Mouse (Mus musculus) midbrain, embryonic 12.5 days (tissue): Measurements from ENCODE around the gene Ep400. TPM values are rescaled to one million over a fixed set of nuclear protein-coding genes. Genes with fewer than 3 reads are reported as not detected.

Experiments
- ATAC-seq: fragments of 200-750 bp; cut with Nextera tagmentation; 2 replicates; pipeline ENCODE4 v1.8.0; 2017; ENCODE audit warnings: low read depth, moderate TSS enrichment, moderate library complexity; ENCODE audit not compliant: low FRiP score
- H3K27ac ChIP-seq: fragments of 300-500 bp; sonication (generic); replicated peaks from 2 replicates; pipeline ENCODE4 v1.5.1; 2016; ENCODE audit warnings: mild to moderate bottlenecking
- H3K27me3 ChIP-seq: fragments of 300-500 bp; sonication (generic); 2 replicates; pipeline ENCODE4 v1.6.1; 2016; ENCODE audit warnings: mild to moderate bottlenecking
- H3K36me3 ChIP-seq: fragments of 300-500 bp; sonication (generic); 2 replicates; pipeline ENCODE4 v1.6.1; 2016
- H3K4me1 ChIP-seq: fragments of 300-500 bp; sonication (generic); 2 replicates; pipeline ENCODE4 v1.6.1; 2016
- H3K4me2 ChIP-seq: fragments of 300-500 bp; sonication (generic); replicated peaks from 2 replicates; pipeline ENCODE4 v1.6.1; 2016; ENCODE audit warnings: mild to moderate bottlenecking, moderate library complexity
- H3K4me3 ChIP-seq: fragments of 300-500 bp; sonication (generic); 2 replicates; pipeline ENCODE4 v1.5.1; 2016; ENCODE audit warnings: mild to moderate bottlenecking
- H3K9ac ChIP-seq: fragments of 300-500 bp; sonication (generic); replicated peaks from 2 replicates; pipeline ENCODE4 v1.6.1; 2016; ENCODE audit warnings: mild to moderate bottlenecking, moderate library complexity
- H3K9me3 ChIP-seq: fragments of 300-500 bp; sonication (generic); 2 replicates; pipeline ENCODE4 v1.6.1; 2016; ENCODE audit warnings: mild to moderate bottlenecking
- WGBS: fragments of 180-500 bp; shearing (Covaris S2); methylation state at CpG from one replicate; pipeline ENCODE4 v1.1.7; 2016; 5-methylcytosine and 5-hydroxymethylcytosine counted together
- polyA plus RNA-seq: library from polyadenylated mRNA; unstranded; fragments of >200 nt; fragmentation: Nextera tagmentation; extraction: Ambion mirVana; gene quantifications from 2 replicates; pipeline ENCODE4 v1.2.1, GENCODE M21; 2016

Ep400 gene
- polyA plus RNA-seq, 1 experiment from 2014 or later, result 61.7 TPM

DNA sequence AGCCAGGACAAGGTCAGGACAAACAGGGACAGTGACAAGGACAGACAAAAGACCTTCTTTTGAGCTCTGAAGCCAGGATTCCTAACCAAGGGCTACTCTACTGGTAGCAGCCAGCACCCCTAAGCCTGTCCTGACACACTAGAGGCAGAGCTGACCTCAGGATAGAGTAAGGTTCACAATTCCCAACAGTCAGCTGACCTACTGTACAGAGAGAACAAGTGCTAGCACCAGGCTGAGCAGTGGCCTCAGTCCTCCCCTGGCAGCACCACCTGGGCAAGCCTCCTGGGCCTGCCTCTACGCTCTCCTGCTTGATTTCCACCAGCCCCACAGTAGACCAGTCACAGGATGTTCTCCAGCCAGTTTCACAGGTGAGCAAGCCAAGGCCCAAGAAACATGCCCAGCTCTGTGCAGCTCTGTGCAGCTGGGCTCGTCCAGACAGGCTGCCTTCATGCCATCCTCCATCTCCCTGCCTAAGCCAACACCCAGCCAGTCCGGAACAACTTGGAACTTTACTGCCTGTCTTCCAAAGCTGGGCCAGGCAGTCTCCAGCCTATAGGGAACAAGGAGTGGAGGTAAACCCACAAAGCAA, 30.6 kb upstream of the Ep400 start:
- Histone ChIP-seq H3K4me2 (no peak overlapping the region), H3K9ac (no peak overlapping the region), H3K27me3 (no peaks in the 10 kb centered on the region), H3K4me3 (no peak overlapping the region), H3K36me3 (peaks cover 78% of the 10 kb centered on the region), H3K4me1 (peaks cover 4% of the 10 kb centered on the region), H3K9me3 (no peaks in the 10 kb centered on the region), H3K27ac (no peak overlapping the region)
- ATAC-seq, result no peak
- 100% methylated on average over 3 of the region's 3 CpGs for WGBS

GRCm38 (mm10) chr5:110797696-110798095, 27.2 kb upstream of the Ep400 start:
- ATAC-seq, result no peak
- H3K36me3 ChIP-seq, result peaks cover 92% of the 10 kb centered on the region
- WGBS, result 86% methylated on average over 4 of the region's 4 CpGs

DNA sequence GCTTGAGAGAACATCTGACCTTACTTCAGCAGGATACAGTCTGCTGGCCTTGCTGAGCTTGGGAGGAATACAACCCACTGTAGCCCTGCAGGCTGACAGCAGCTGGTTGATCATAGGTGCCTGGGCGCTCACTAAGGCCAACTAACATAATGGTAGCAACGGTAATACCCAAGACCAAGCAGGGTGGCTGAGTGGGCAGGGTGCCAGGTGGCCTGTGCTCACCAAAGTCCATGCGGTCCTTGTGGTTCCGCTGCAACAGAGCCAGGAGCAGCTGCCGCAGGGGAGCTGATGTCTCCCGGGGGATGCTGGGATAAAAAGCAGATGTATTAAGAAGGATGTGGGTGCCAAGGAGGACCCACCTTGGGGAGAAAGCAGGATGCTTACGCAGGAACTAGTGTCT, 23.8 kb upstream of the Ep400 start:
- Histone ChIP-seq H3K9me3 (no peaks in the 10 kb centered on the region), H3K36me3 (peaks cover 99% of the 10 kb centered on the region), H3K27me3 (no peaks in the 10 kb centered on the region), H3K4me2 (no peak overlapping the region), H3K4me3 (no peak overlapping the region), H3K9ac (no peak overlapping the region), H3K4me1 (no peaks in the 10 kb centered on the region), H3K27ac (no peak overlapping the region)
- no peak for ATAC-seq
- 96% methylated on average over 7 of the region's 7 CpGs for WGBS

More at GRCm38 (mm10) chr5:110797696-110798095, 27.2 kb upstream of the Ep400 start:
- no peaks in the 10 kb centered on the region for H3K27me3 ChIP-seq
- no peaks in the 10 kb centered on the region for H3K4me1 ChIP-seq
- H3K9ac ChIP-seq, result no peak overlapping the region
- no peak overlapping the region for H3K4me2 ChIP-seq
- no peak overlapping the region for H3K4me3 ChIP-seq
- no peak overlapping the region for H3K27ac ChIP-seq
- no peaks in the 10 kb centered on the region for H3K9me3 ChIP-seq

DNA sequence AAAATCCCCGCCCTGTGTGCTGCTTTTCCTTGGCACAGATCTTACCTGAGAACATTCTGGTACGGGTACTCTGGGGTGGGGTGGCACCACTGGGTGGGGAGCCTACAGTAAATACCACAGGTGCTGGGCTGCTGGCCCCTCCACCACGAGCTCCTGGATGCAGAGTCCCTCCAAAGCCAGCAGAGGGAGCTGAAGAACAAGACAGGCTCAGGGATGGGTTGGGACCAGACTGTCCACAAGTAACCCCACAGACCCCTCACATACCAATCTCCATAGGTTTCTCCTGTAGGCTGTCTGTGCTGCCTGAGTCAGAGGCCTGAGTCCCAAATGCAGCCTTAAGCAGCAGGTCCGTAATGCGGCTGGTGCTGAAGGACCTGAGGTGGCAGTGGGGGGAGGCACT, 18.2 kb upstream of the Ep400 start:
- H3K27ac ChIP-seq, result no peak overlapping the region
- 66% methylated on average over 5 of the region's 5 CpGs for WGBS
- H3K27me3 ChIP-seq, result no peaks in the 10 kb centered on the region
- no peaks in the 10 kb centered on the region for H3K9me3 ChIP-seq
- H3K4me1 ChIP-seq, result no peaks in the 10 kb centered on the region
- peaks cover 94% of the 10 kb centered on the region for H3K36me3 ChIP-seq
- no peak overlapping the region for H3K9ac ChIP-seq
- no peak overlapping the region for H3K4me2 ChIP-seq
- ATAC-seq, result peak; percentile 49; the same call in 1 of the 2 replicates
- H3K4me3 ChIP-seq, result no peak overlapping the region

GRCm38 (mm10) chr5:110786081-110786835, 15.7 kb upstream of the Ep400 start:
- Histone ChIP-seq H3K9me3 (no peaks in the 10 kb centered on the region), H3K27ac (no peak overlapping the region)
- 89% methylated on average over 11 of the region's 11 CpGs for WGBS

GRCm38 (mm10) chr5:110783150-110783549, 12.6 kb upstream of the Ep400 start:
- WGBS, result 79% methylated on average over 8 of the region's 8 CpGs
- no peak overlapping the region for H3K9ac ChIP-seq
- no peak overlapping the region for H3K27ac ChIP-seq
- no peak overlapping the region for H3K4me3 ChIP-seq
- peaks cover 15% of the 10 kb centered on the region for H3K4me1 ChIP-seq
- no peaks in the 10 kb centered on the region for H3K27me3 ChIP-seq
- no peak overlapping the region for H3K4me2 ChIP-seq
- H3K36me3 ChIP-seq, result peaks cover 43% of the 10 kb centered on the region
- no peaks in the 10 kb centered on the region for H3K9me3 ChIP-seq
- no peak for ATAC-seq

More at GRCm38 (mm10) chr5:110786081-110786835, 15.7 kb upstream of the Ep400 start:
- no peaks in the 10 kb centered on the region for H3K4me1 ChIP-seq
- peaks cover 69% of the 10 kb centered on the region for H3K36me3 ChIP-seq
- no peak overlapping the region for H3K4me3 ChIP-seq
- no peak for ATAC-seq
- no peak overlapping the region for H3K9ac ChIP-seq
- no peaks in the 10 kb centered on the region for H3K27me3 ChIP-seq
- no peak overlapping the region for H3K4me2 ChIP-seq

- peaks cover 39% of the 10 kb centered on the region for H3K36me3 ChIP-seq
- H3K4me1 ChIP-seq, result peaks cover 15% of the 10 kb centered on the region
- no peaks in the 10 kb centered on the region for H3K27me3 ChIP-seq
- H3K9me3 ChIP-seq, result no peaks in the 10 kb centered on the region
- no peak overlapping the region for H3K4me2 ChIP-seq
- no peak overlapping the region for H3K27ac ChIP-seq
- H3K4me3 ChIP-seq, result no peak overlapping the region
- WGBS, result 85% methylated on average over 7 of the region's 7 CpGs
- ATAC-seq, result no peak
- H3K9ac ChIP-seq, result no peak overlapping the region
These were observed 11.2 kb upstream of the Ep400 start for GRCm38 (mm10) chr5:110781529-110782238.

GRCm38 (mm10) chr5:110780761-110781528, 10.4 kb upstream of the Ep400 start:
- Histone ChIP-seq H3K4me3 (peak overlapping the region; percentile 86), H3K9ac (peak overlapping the region; percentile 84), H3K9me3 (no peaks in the 10 kb centered on the region), H3K27ac (0 out of 2 replicates have a peak overlapping the region, but pooled peaks have one; percentile 11), H3K27me3 (no peaks in the 10 kb centered on the region), H3K36me3 (peaks cover 39% of the 10 kb centered on the region), H3K4me1 (peaks cover 15% of the 10 kb centered on the region), H3K4me2 (peak overlapping the region; percentile 97)
- peak; percentile 71 for ATAC-seq
- WGBS, result 67% methylated on average over 10 of the region's 10 CpGs

DNA sequence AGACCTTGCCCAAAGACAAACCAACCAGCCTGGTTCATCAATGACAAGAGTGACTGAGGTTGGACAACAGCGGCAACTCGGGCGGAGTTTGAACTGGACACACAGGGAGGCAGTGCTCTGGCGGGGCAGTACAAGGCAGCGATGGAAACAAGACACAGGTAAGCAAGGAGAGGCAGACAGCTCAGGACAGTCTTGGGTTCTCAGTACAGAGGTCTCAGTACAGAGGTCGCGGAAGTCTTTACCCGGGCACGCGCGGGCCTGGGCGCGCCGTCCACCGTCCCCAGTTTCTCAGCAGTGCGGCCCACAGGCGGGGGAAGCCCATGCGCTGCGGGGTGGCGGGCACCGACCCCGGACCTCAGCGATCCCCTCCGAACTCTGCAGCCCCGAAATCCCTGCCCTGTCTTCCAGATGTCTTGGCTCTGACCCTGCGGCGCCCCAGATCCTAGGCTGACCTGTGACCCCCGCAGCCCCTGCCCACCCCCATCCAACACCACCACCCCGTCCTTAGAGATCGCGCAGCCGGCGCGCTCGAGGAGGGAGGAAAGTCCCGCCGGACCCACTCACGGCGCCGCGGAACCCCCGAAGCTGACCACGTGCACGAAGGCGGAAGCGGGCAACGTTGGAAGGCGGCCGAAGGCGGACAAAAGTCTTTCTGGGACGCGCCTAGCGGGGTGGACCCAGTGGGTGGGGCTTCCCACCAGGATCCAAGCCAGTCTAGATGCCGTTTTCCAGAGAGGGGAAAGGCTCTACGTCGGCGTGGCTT, 9.7 kb upstream of the Ep400 start, which contains the start of gene Pus1:
Pus1 (minus strand) TSS at position 662 of the 763 bp plus-strand sequence.
- H3K4me2 ChIP-seq, result peak within 1 kb of the TSS; percentile 97
- peaks cover 15% of the 10 kb centered on the region for H3K4me1 ChIP-seq
- no peaks in the 10 kb centered on the region for H3K9me3 ChIP-seq
- no peaks in the 10 kb centered on the region for H3K27me3 ChIP-seq
- H3K36me3 ChIP-seq, result peaks cover 40% of the 10 kb centered on the region
- H3K9ac ChIP-seq, result peak within 1 kb of the TSS; percentile 84
- H3K27ac ChIP-seq, result 0 out of 2 replicates have a peak within 1 kb of the TSS, but pooled peaks have one; percentile 11
- peak; percentile 83 for ATAC-seq
- peak within 1 kb of the TSS; percentile 86 for H3K4me3 ChIP-seq
- WGBS, result under 1% methylated on average over 56 of the region's 57 CpGs

- H3K9me3 ChIP-seq, result no peaks in the 10 kb centered on the region
- H3K27ac ChIP-seq, result no peak overlapping the region
- no peaks in the 10 kb centered on the region for H3K27me3 ChIP-seq
- WGBS, result 25% methylated on average over 15 of the region's 15 CpGs
- no peak for ATAC-seq
- H3K9ac ChIP-seq, result peak overlapping the region; percentile 84
- H3K4me2 ChIP-seq, result peak overlapping the region; percentile 97
- H3K4me3 ChIP-seq, result peak overlapping the region; percentile 86
- H3K4me1 ChIP-seq, result peaks cover 15% of the 10 kb centered on the region
- peaks cover 43% of the 10 kb centered on the region for H3K36me3 ChIP-seq
These were observed 8.9 kb upstream of the Ep400 start for GRCm38 (mm10) chr5:110779276-110779997.
